Mouse (Mus musculus): ENCODE data around the gene Tnnt1. TPM values are rescaled to one million over a fixed set of nuclear protein-coding genes. Genes with fewer than 3 reads are reported as not detected.
"Not testable (repeated sequence)": the region's sequence is repeated elsewhere in the genome, so short reads cannot be mapped to it uniquely, and the experiment has no call there.

The Tnnt1 gene
- polyA plus RNA-seq, 1 experiment from 2014 or later, result 4.7 TPM

DNA sequence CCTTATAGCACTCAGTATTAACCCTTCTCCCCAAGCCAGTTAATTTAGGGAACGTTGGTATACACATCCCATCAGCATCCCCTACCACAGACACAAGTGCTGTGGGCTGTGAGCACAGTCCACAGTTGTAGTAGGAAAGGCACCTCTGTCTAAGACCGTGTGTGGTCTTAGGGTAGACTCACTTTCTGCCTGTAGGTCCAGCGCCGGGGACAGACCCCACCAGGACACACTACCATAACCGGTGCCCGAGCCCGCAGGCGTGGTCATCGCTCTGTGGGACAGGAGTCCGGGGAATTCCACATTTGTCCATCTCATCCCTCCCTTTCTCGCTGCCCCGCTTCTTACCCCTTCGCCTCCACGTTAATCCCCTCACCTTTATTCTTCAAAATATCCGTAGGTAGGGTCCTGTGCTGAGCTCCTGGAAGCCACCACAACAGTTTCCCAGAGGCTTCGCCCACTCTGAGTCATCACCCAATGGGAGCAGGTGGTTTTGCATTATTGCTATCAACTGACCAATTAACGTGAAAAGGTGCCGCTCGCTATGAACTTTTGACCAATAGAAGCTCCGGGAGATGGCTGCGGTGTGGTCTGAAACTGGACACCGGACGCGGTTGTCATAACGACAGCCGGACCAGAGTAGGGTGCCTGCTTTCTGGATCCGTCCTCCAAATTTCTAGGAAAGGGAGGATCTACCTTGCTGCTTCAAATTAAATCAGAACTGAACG is 16.0 kb upstream of the Tnnt1 start, which contains the start of gene Dnaaf3:
Gene Dnaaf3, minus strand, starts transcription at position 449 of the 725 bp plus-strand sequence.
- peak within 1 kb of the TSS; percentile 61 for H3K4me3 ChIP-seq
- H3K27ac ChIP-seq (replicated peaks), result 0 out of 2 replicates have a peak within 1 kb of the TSS, but pooled peaks have one; percentile 61
- H3K36me3 ChIP-seq, result no peaks in the 10 kb centered on the region
- WGBS, result 3% methylated on average over 28 of the region's 28 CpGs
- peak; percentile 88 for DNase-seq (ENCODE audit: low spot score)
- peaks cover 36% of the 10 kb centered on the region for H3K27me3 ChIP-seq (ENCODE audit: low read depth, poor library complexity, severe bottlenecking)
- peaks cover 23% of the 10 kb centered on the region for H3K4me1 ChIP-seq
- H3K9me3 ChIP-seq (replicated peaks), result no peaks in the 10 kb centered on the region

DNA sequence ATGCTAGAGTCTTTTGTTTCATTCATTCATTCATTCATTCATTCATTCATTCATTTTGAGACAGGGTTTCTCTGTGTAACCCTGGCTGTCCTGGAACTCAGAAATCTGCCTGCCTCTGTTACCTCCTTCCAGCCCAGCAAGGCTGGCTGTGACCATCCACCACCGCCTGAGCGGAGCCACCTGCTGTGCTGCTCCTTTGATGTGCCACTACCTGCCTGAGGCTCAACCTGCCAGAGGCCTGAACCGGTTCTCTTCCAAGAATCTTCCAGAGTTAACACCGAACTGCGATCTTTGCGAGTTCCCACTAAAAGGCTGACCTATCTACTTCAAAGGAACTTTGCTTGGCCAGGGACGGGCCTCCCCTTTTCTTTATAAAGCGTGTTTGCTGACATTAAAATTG is 14.0 kb upstream of the Tnnt1 start:
- H3K36me3 ChIP-seq; H3K4me3 ChIP-seq; DNase-seq (ENCODE audit: low spot score); H3K9me3 ChIP-seq (replicated peaks); H3K27ac ChIP-seq (replicated peaks): not testable (repeated sequence)
- peaks cover 37% of the 10 kb centered on the region for H3K4me1 ChIP-seq
- WGBS, result 55% methylated on average over 7 of the region's 8 CpGs
- peaks cover 41% of the 10 kb centered on the region for H3K27me3 ChIP-seq (ENCODE audit: low read depth, poor library complexity, severe bottlenecking)

DNA sequence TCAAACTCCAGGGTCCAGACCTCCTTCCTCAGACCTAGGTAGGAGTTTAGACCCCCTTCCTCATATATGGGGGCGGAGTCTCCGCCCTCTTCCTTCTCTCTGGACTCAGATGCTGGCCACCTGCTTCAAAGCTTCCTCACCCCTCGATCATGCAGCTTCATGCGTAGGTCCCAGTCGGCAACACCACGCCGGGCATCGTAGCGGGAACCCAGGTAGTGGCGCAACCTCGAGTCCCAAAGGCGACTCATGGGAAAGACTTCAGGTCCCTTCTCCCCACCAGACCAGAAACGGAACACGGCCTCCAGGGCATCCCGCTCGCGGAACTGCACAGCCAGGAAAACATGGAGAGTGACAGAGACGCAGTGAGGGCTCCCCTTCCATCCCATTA is 11.1 kb upstream of the Tnnt1 start:
- Histone ChIP-seq H3K4me3 (peak overlapping the region; percentile 50; the same call in 1 of the 2 replicates), H3K36me3 (no peaks in the 10 kb centered on the region), H3K27me3 (ENCODE audit: low read depth, poor library complexity, severe bottlenecking) (peaks cover 52% of the 10 kb centered on the region), H3K4me1 (peaks cover 32% of the 10 kb centered on the region), H3K27ac (replicated peaks) (no peak overlapping the region), H3K9me3 (replicated peaks) (0 out of 2 replicates have a peak, but pooled peaks cover 3% of the 10 kb centered on the region)
- DNase-seq (ENCODE audit: low spot score), result no peak
- 43% methylated on average over 18 of the region's 18 CpGs for WGBS

DNA sequence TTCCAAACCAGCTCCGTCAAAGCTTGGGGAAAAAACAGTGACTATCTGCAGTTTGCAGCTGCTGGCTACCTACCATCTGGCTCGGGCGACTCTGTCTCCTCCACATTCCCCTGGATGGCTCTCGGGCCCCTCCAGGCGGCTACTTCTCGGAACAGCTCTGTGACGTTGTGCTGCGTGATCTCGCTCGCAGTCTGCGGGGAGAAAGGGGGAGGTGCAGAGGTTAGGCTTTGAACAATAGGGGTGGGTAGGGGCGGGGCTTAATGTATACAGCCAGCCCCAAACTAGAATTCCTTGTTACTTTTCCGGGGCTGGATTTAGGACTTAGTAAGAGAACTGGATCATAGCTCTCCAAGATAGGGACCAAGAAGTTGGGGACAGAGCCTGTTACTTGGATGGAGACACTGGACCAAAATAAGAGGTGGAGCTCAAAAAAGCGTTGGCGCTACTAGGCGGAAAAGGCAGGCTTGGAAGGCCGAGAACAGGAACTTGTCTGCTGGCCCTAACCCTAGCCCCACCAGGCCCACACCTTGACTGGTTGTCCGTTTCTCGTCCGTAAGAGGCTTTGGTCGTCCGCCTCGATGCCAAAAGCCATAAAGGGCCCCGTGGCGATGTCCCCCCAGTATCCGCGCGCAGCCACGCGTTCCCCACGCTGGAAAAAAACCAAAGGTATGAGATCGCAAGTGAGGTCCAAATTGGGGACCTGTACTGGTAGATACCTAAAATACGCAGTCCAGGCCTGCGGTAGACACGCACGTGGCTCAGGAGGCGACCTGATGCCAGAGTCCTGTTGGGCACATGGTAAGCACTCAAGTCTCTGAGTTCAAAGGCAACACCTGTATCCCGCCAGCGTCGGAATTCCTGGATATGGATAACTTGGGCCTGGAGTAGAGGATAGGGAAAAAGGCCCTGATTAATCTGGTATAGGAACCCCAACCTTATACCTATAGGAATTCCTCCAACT is 10.4 kb upstream of the Tnnt1 start:
- peaks cover 26% of the 10 kb centered on the region for H3K4me1 ChIP-seq
- peaks cover 58% of the 10 kb centered on the region for H3K27me3 ChIP-seq (ENCODE audit: low read depth, poor library complexity, severe bottlenecking)
- peak overlapping the region; percentile 50 for H3K4me3 ChIP-seq
- peak overlapping the region; percentile 84 for H3K27ac ChIP-seq (replicated peaks)
- peak; percentile 92 for DNase-seq (ENCODE audit: low spot score)
- 26% methylated on average over 40 of the region's 40 CpGs for WGBS
- no peaks in the 10 kb centered on the region for H3K36me3 ChIP-seq
- 0 out of 2 replicates have a peak, but pooled peaks cover 3% of the 10 kb centered on the region for H3K9me3 ChIP-seq (replicated peaks)

DNA sequence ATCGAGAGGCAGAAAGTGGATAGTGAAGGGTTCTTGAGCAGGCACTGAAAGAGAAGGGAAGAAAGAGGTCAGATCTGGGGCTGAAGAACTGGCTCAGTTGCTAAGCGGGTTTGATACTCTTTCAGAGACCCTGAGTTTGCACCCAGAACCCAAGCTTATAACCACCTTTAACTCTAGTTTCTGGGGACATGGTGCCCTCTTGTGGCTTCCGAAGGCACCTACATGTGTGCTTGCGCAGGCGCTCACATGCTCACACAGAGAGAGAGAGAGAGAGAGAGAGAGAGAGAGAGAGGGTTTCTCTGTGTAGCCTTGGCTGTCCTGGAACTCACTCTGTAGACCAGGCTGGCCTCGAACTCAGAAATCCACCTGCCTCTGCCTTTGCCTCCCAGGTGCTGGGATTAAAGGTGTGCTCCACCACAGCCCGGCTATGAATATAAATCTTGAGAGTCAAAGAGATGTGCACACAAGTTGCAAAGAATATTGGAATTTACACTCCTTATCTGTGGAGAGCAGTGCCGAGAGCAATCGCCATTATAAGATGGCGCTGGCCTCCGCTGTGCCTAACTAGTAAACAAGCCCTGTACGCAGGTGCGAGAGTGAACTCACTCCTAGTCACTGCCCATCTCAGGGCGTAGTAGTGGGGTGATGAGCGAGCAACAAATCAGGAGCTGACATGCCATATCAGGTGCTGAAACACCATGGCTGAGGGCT is 8.2 kb upstream of the Tnnt1 start, which contains the start of gene Tnni3:
Gene Tnni3, minus strand, starts transcription at position 18 of the 711 bp plus-strand sequence.
- H3K4me1 ChIP-seq, result peaks cover 35% of the 10 kb centered on the region
- WGBS, result 72% methylated on average over 15 of the region's 15 CpGs
- H3K9me3 ChIP-seq (replicated peaks); H3K27ac ChIP-seq (replicated peaks); H3K36me3 ChIP-seq; H3K4me3 ChIP-seq: not testable (repeated sequence)
- DNase-seq (ENCODE audit: low spot score), result peak; percentile 68
- peaks cover 64% of the 10 kb centered on the region for H3K27me3 ChIP-seq (ENCODE audit: low read depth, poor library complexity, severe bottlenecking)

DNA sequence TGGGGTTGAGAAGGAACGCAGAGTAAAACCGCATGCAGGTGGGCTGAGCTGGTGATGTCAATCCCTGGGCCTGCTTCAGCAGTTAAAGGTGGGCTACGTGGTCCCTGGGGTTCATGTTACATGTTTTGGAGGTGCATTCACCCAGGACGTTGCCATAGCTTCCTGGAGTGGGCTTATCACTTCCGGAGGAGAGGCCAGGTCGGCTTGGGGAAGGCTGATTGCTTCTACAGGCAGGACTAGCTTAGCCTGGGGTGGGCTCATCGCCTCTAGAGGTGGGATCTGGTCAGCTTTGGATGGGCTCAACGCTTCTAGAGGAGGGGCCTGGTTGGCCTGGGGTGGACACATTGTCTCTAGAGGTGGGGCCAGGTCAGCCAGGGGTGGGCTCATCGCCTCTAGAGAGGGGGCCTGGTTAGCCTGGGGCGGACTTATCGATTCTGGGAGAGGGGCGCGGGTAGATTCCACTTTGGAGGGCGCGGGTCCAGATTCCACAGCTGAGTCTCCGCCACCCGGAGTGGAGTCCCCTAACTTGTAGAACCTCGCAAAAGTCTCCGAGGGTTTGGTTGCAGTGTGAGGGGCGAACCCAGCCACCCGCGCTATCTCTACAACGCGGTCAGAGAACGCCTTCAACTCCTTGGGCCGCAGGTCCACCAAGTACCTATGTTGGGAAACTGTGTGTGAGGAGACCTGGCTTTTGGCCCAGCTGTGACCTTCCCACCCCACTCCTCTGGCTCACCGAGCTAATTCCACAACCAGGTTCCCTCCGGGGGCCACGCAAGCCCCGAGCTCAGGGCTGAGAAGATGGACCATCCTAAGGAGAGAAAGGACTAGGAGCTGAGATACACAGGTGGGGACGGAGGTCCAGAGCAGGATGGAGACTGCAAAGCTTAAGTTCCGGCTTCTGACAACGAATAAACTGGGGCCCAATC is 7.3 kb upstream of the Tnnt1 start:
- Histone ChIP-seq H3K9me3 (replicated peaks) (0 out of 2 replicates have a peak, but pooled peaks cover 3% of the 10 kb centered on the region), H3K36me3 (no peaks in the 10 kb centered on the region), H3K4me3 (no peak overlapping the region), H3K27ac (replicated peaks) (no peak overlapping the region), H3K4me1 (peaks cover 35% of the 10 kb centered on the region), H3K27me3 (ENCODE audit: low read depth, poor library complexity, severe bottlenecking) (peaks cover 59% of the 10 kb centered on the region)
- 92% methylated on average over 33 of the region's 33 CpGs for WGBS
- no peak for DNase-seq (ENCODE audit: low spot score)

DNA sequence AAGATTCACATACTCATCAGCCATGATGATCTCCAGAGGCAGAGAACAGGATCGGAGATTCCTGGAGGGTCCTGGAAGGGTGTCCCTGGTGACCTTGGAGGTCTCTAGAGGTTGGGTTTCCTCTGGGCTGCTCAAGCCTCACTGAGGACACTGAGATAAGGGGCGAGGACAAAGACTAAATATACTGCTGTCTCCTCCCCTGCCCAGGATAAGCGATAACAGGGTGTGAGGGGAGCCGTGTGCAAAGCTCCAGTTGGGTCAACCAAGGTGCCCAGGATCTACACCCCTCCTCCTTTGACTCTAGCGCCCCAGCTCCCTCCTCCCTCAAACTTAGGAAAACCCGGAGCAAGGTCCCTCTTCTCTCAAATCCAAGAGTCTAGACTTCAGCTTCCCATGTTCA is 6.1 kb upstream of the Tnnt1 start:
- H3K36me3 ChIP-seq, result no peaks in the 10 kb centered on the region
- 74% methylated on average over 6 of the region's 6 CpGs for WGBS
- H3K4me3 ChIP-seq, result no peak overlapping the region
- peaks cover 28% of the 10 kb centered on the region for H3K4me1 ChIP-seq
- DNase-seq (ENCODE audit: low spot score), result no peak
- H3K27me3 ChIP-seq (ENCODE audit: low read depth, poor library complexity, severe bottlenecking), result peaks cover 47% of the 10 kb centered on the region
- no peak overlapping the region for H3K27ac ChIP-seq (replicated peaks)
- H3K9me3 ChIP-seq (replicated peaks), result 0 out of 2 replicates have a peak, but pooled peaks cover 3% of the 10 kb centered on the region

DNA sequence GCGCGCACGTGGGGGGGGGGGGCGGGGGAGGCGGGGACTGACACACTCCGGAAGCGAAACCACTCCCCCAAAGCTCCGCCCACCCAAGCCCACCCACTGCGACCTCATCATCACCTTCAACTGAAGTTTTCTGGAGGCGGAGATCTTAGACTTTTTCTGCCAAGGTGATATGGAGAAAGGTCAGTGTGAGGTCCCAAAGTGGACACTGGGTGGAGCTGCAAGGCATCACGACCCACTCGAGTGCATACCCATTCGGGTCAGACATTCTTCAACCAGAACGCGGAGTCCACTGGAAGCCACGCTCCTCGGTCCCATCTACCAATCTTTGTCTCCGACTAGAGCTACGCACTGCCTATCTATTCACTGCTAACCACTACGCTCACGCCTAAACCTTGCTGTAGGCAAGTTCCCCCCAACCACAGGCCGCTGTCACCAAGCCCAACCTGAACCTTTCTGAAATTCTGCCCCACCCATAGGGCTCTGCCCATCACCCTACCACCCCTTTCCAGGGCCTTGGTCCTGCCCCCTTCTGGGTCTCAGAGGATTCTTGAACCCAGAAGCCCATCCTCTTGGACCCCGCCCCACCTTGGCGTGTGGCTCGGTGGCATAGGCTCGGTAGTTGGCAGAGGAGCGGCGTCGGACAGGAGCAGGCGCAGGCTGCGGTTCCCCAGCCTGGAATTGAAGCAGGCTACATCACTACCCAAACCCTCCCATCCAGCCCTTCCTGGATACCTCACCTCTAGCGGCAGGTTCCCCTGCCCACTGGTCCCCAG is 5.2 kb upstream of the Tnnt1 start:
- H3K9me3 ChIP-seq (replicated peaks), result 0 out of 2 replicates have a peak, but pooled peaks cover 3% of the 10 kb centered on the region
- H3K36me3 ChIP-seq, result no peaks in the 10 kb centered on the region
- H3K27ac ChIP-seq (replicated peaks), result peak overlapping the region; percentile 28; the same call in 1 of the 2 replicates
- peaks cover 41% of the 10 kb centered on the region for H3K27me3 ChIP-seq (ENCODE audit: low read depth, poor library complexity, severe bottlenecking)
- peaks cover 26% of the 10 kb centered on the region for H3K4me1 ChIP-seq
- H3K4me3 ChIP-seq, result peak overlapping the region; percentile 43
- no peak for DNase-seq (ENCODE audit: low spot score)
- WGBS, result 35% methylated on average over 32 of the region's 32 CpGs

DNA sequence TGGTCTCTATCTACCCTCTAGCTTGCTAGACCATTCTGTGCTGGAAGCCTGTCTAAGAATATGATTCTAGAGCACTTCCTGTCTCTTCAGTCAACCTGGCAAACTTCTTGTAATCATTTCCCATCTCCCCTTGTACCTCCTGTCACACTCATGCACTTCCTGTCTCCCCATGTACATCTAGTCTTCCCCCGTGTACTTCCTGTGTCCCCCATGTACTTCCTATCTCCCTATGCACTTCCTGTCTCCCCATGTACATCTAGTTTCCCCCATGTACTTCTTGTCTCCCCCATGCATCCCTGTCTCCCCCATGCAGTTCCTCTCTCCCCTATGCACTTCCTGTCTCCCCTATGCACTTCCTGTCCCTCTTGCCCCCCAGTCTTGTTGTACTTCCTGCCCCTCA is 2.3 kb upstream of the Tnnt1 start:
- 93% methylated on average over 1 of the region's 1 CpGs for WGBS
- Histone ChIP-seq H3K27ac (replicated peaks) (no peak overlapping the region), H3K4me1 (peaks cover 41% of the 10 kb centered on the region), H3K9me3 (replicated peaks) (0 out of 2 replicates have a peak, but pooled peaks cover 3% of the 10 kb centered on the region), H3K27me3 (ENCODE audit: low read depth, poor library complexity, severe bottlenecking) (peaks cover 41% of the 10 kb centered on the region), H3K4me3 (no peak overlapping the region), H3K36me3 (no peaks in the 10 kb centered on the region)
- DNase-seq (ENCODE audit: low spot score), result no peak

DNA sequence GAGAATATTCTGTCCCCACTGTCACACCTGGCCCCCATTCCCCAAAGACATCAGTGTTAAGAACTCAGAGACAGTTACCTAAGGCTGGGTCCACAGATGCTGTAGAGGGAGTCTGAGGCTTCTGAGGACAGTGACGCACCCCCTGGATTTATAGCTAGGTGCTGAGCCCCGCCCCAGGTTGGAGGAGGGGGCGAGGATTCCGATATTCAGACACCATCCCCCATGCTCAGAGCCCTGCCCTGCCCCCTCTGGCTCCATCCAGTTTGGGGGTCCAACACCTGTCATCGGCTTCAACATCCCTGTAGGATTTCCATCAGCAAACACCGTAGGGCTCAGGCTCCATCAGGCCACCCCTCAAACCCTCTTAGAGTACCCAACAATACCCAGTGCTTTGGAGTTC is 329 bp downstream of the Tnnt1 start:
- H3K27ac ChIP-seq (replicated peaks), result peak overlapping the region; percentile 72
- no peaks in the 10 kb centered on the region for H3K9me3 ChIP-seq (replicated peaks)
- no peak overlapping the region for H3K4me3 ChIP-seq
- WGBS, result 68% methylated on average over 6 of the region's 6 CpGs
- no peak for DNase-seq (ENCODE audit: low spot score)
- H3K4me1 ChIP-seq, result peaks cover 37% of the 10 kb centered on the region
- H3K27me3 ChIP-seq (ENCODE audit: low read depth, poor library complexity, severe bottlenecking), result peaks cover 16% of the 10 kb centered on the region
- no peaks in the 10 kb centered on the region for H3K36me3 ChIP-seq

All from midbrain, embryonic 10.5 days (tissue).